Mouse (Mus musculus): ENCODE measurements around the gene Ppp1ca. TPM values are rescaled to one million over a fixed set of nuclear protein-coding genes. Genes with fewer than 3 reads are reported as not detected.

Ppp1ca gene
- polyA plus RNA-seq, 1 experiment from 2014 or later, result 837 TPM

GRCm38 (mm10) chr19:4162646-4163542 lies 29.0 kb upstream of the Ppp1ca start, which contains the start of gene Rps6kb2:
Gene Rps6kb2, minus strand, starts transcription at chr19:4163354.
- H3K4me2 ChIP-seq (ENCODE audit: low read length), result peak within 1 kb of the TSS; percentile 89
- peak within 1 kb of the TSS; percentile 19; the same call in 1 of the 2 replicates for H3K27ac ChIP-seq (ENCODE audit: low read depth)
- ATAC-seq (replicated peaks; ENCODE audit: low FRiP score, low TSS enrichment, low read depth) (peak; percentile 86), DNase-seq (ENCODE audit: low spot score) (peak; percentile 98)
- H3K4me1 ChIP-seq (replicated peaks; ENCODE audit: control insufficient read depth, insufficient read depth, low read length), result peaks cover 12% of the 10 kb centered on the region
- H3K4me3 ChIP-seq (ENCODE audit: low read depth, low read length), result peak within 1 kb of the TSS; percentile 81
- H3K27me3 ChIP-seq (replicated peaks; ENCODE audit: control insufficient read depth, insufficient read depth, low read length), result no peaks in the 10 kb centered on the region
- H3K9ac ChIP-seq (ENCODE audit: low read length), result peak within 1 kb of the TSS; percentile 70
- no peaks in the 10 kb centered on the region for H3K9me3 ChIP-seq (ENCODE audit: control insufficient read depth, low read length)
- peaks cover 34% of the 10 kb centered on the region for H3K36me3 ChIP-seq (ENCODE audit: control insufficient read depth, insufficient read depth, low read length)
- 7% methylated on average over 42 of the region's 42 CpGs for WGBS

- Histone ChIP-seq H3K27ac (ENCODE audit: low read depth) (peak overlapping the region; percentile 19; the same call in 1 of the 2 replicates), H3K4me3 (ENCODE audit: low read depth, low read length) (peak overlapping the region; percentile 81), H3K4me2 (ENCODE audit: low read length) (peak overlapping the region; percentile 89), H3K9ac (ENCODE audit: low read length) (peak overlapping the region; percentile 70), H3K27me3 (replicated peaks; ENCODE audit: control insufficient read depth, insufficient read depth, low read length) (no peaks in the 10 kb centered on the region), H3K4me1 (replicated peaks; ENCODE audit: control insufficient read depth, insufficient read depth, low read length) (peaks cover 12% of the 10 kb centered on the region), H3K9me3 (ENCODE audit: control insufficient read depth, low read length) (no peaks in the 10 kb centered on the region), H3K36me3 (ENCODE audit: control insufficient read depth, insufficient read depth, low read length) (peaks cover 28% of the 10 kb centered on the region)
- DNase-seq (ENCODE audit: low spot score) (no peak), ATAC-seq (replicated peaks; ENCODE audit: low FRiP score, low TSS enrichment, low read depth) (peak; percentile 4; the same call in 1 of the 2 replicates)
- WGBS, result 33% methylated on average over 4 of the region's 4 CpGs
Measured at GRCm38 (mm10) chr19:4163543-4163887, 28.4 kb upstream of the Ppp1ca start.

- Histone ChIP-seq H3K9me3 (ENCODE audit: control insufficient read depth, low read length) (no peaks in the 10 kb centered on the region), H3K4me2 (ENCODE audit: low read length) (no peak overlapping the region), H3K36me3 (ENCODE audit: control insufficient read depth, insufficient read depth, low read length) (peaks cover 23% of the 10 kb centered on the region), H3K9ac (ENCODE audit: low read length) (no peak overlapping the region), H3K27ac (ENCODE audit: low read depth) (no peak overlapping the region), H3K4me3 (ENCODE audit: low read depth, low read length) (no peak overlapping the region), H3K27me3 (replicated peaks; ENCODE audit: control insufficient read depth, insufficient read depth, low read length) (no peaks in the 10 kb centered on the region), H3K4me1 (replicated peaks; ENCODE audit: control insufficient read depth, insufficient read depth, low read length) (peaks cover 12% of the 10 kb centered on the region)
- 72% methylated on average over 3 of the region's 3 CpGs for WGBS
- ATAC-seq (replicated peaks; ENCODE audit: low FRiP score, low TSS enrichment, low read depth) (no peak), DNase-seq (ENCODE audit: low spot score) (no peak)
Measured at GRCm38 (mm10) chr19:4164100-4164499, 27.8 kb upstream of the Ppp1ca start.

- Histone ChIP-seq H3K4me3 (ENCODE audit: low read depth, low read length) (no peak overlapping the region), H3K27me3 (replicated peaks; ENCODE audit: control insufficient read depth, insufficient read depth, low read length) (no peaks in the 10 kb centered on the region), H3K36me3 (ENCODE audit: control insufficient read depth, insufficient read depth, low read length) (peaks cover 17% of the 10 kb centered on the region), H3K27ac (ENCODE audit: low read depth) (no peak overlapping the region), H3K9me3 (ENCODE audit: control insufficient read depth, low read length) (no peaks in the 10 kb centered on the region), H3K9ac (ENCODE audit: low read length) (no peak overlapping the region), H3K4me2 (ENCODE audit: low read length) (no peak overlapping the region), H3K4me1 (replicated peaks; ENCODE audit: control insufficient read depth, insufficient read depth, low read length) (peaks cover 12% of the 10 kb centered on the region)
- no peak for ATAC-seq (replicated peaks; ENCODE audit: low FRiP score, low TSS enrichment, low read depth)
- no peak for DNase-seq (ENCODE audit: low spot score)
- 85% methylated on average over 2 of the region's 2 CpGs for WGBS
Measured at GRCm38 (mm10) chr19:4164721-4165120, 27.1 kb upstream of the Ppp1ca start.

GRCm38 (mm10) chr19:4166678-4167476 lies 25.0 kb upstream of the Ppp1ca start:
- Histone ChIP-seq H3K4me2 (ENCODE audit: low read length) (no peak overlapping the region), H3K27me3 (replicated peaks; ENCODE audit: control insufficient read depth, insufficient read depth, low read length) (no peaks in the 10 kb centered on the region), H3K4me1 (replicated peaks; ENCODE audit: control insufficient read depth, insufficient read depth, low read length) (peaks cover 19% of the 10 kb centered on the region), H3K9me3 (ENCODE audit: control insufficient read depth, low read length) (no peaks in the 10 kb centered on the region), H3K9ac (ENCODE audit: low read length) (no peak overlapping the region), H3K36me3 (ENCODE audit: control insufficient read depth, insufficient read depth, low read length) (0 out of 2 replicates have a peak, but pooled peaks cover under 1% of the 10 kb centered on the region), H3K4me3 (ENCODE audit: low read depth, low read length) (no peak overlapping the region), H3K27ac (ENCODE audit: low read depth) (no peak overlapping the region)
- 78% methylated on average over 9 of the region's 9 CpGs for WGBS
- ATAC-seq (replicated peaks; ENCODE audit: low FRiP score, low TSS enrichment, low read depth), result no peak
- no peak for DNase-seq (ENCODE audit: low spot score)

GRCm38 (mm10) chr19:4169378-4169784 lies 22.5 kb upstream of the Ppp1ca start:
- Histone ChIP-seq H3K27me3 (replicated peaks; ENCODE audit: control insufficient read depth, insufficient read depth, low read length) (no peaks in the 10 kb centered on the region), H3K4me3 (ENCODE audit: low read depth, low read length) (peak overlapping the region; percentile 33), H3K9me3 (ENCODE audit: control insufficient read depth, low read length) (no peaks in the 10 kb centered on the region), H3K4me1 (replicated peaks; ENCODE audit: control insufficient read depth, insufficient read depth, low read length) (peaks cover 6% of the 10 kb centered on the region; the same call in 1 of the 2 replicates), H3K9ac (ENCODE audit: low read length) (peak overlapping the region; percentile 60), H3K36me3 (ENCODE audit: control insufficient read depth, insufficient read depth, low read length) (no peaks in the 10 kb centered on the region), H3K4me2 (ENCODE audit: low read length) (peak overlapping the region; percentile 69), H3K27ac (ENCODE audit: low read depth) (peak overlapping the region; percentile 81)
- ATAC-seq (replicated peaks; ENCODE audit: low FRiP score, low TSS enrichment, low read depth) (peak; percentile 95), DNase-seq (ENCODE audit: low spot score) (peak; percentile 99)
- under 1% methylated on average over 43 of the region's 43 CpGs for WGBS

GRCm38 (mm10) chr19:4169810-4170209 lies 22.1 kb upstream of the Ppp1ca start:
- peak overlapping the region; percentile 81 for H3K27ac ChIP-seq (ENCODE audit: low read depth)
- ATAC-seq (replicated peaks; ENCODE audit: low FRiP score, low TSS enrichment, low read depth) (peak; percentile 54), DNase-seq (ENCODE audit: low spot score) (no peak)
- peak overlapping the region; percentile 69 for H3K4me2 ChIP-seq (ENCODE audit: low read length)
- H3K4me3 ChIP-seq (ENCODE audit: low read depth, low read length), result peak overlapping the region; percentile 33
- H3K4me1 ChIP-seq (replicated peaks; ENCODE audit: control insufficient read depth, insufficient read depth, low read length), result peaks cover 6% of the 10 kb centered on the region; the same call in 1 of the 2 replicates
- no peaks in the 10 kb centered on the region for H3K9me3 ChIP-seq (ENCODE audit: control insufficient read depth, low read length)
- no peaks in the 10 kb centered on the region for H3K36me3 ChIP-seq (ENCODE audit: control insufficient read depth, insufficient read depth, low read length)
- H3K9ac ChIP-seq (ENCODE audit: low read length), result peak overlapping the region; percentile 60
- 6% methylated on average over 27 of the region's 27 CpGs for WGBS
- no peaks in the 10 kb centered on the region for H3K27me3 ChIP-seq (replicated peaks; ENCODE audit: control insufficient read depth, insufficient read depth, low read length)

GRCm38 (mm10) chr19:4170723-4171392 lies 21.0 kb upstream of the Ppp1ca start:
- Histone ChIP-seq H3K4me3 (ENCODE audit: low read depth, low read length) (no peak overlapping the region), H3K4me2 (ENCODE audit: low read length) (no peak overlapping the region), H3K36me3 (ENCODE audit: control insufficient read depth, insufficient read depth, low read length) (no peaks in the 10 kb centered on the region), H3K9me3 (ENCODE audit: control insufficient read depth, low read length) (no peaks in the 10 kb centered on the region), H3K4me1 (replicated peaks; ENCODE audit: control insufficient read depth, insufficient read depth, low read length) (peaks cover 13% of the 10 kb centered on the region), H3K27ac (ENCODE audit: low read depth) (no peak overlapping the region), H3K9ac (ENCODE audit: low read length) (no peak overlapping the region), H3K27me3 (replicated peaks; ENCODE audit: control insufficient read depth, insufficient read depth, low read length) (no peaks in the 10 kb centered on the region)
- DNase-seq (ENCODE audit: low spot score) (no peak), ATAC-seq (replicated peaks; ENCODE audit: low FRiP score, low TSS enrichment, low read depth) (no peak)
- WGBS, result 89% methylated on average over 10 of the region's 10 CpGs

All from intestine, embryonic 14.5 days (tissue).